Mouse (Mus musculus) lung, embryonic 16.5 days (tissue): ENCODE results near the gene Vasp. TPM values are rescaled to one million over a fixed set of nuclear protein-coding genes. Genes with fewer than 3 reads are reported as not detected.

Experiments used
- ATAC-seq: fragments of 200-750 bp; cut with Nextera tagmentation; 2 replicates; pipeline ENCODE4 v1.8.0; 2017; ENCODE audit warnings: low read depth, mild to moderate bottlenecking, moderate library complexity
- H3K27ac ChIP-seq: fragments of 300-500 bp; sonication (generic); 2 replicates; pipeline ENCODE4 v1.5.1; 2014; ENCODE audit warnings: mild to moderate bottlenecking, control low read depth, low read length
- H3K27me3 ChIP-seq: fragments of 300-500 bp; sonication (generic); 2 replicates; pipeline ENCODE4 v1.6.1; 2014; ENCODE audit warnings: low read depth, low read length, mixed read lengths; ENCODE audit not compliant: control insufficient read depth, insufficient read depth
- H3K36me3 ChIP-seq: fragments of 300-500 bp; sonication (generic); 2 replicates; pipeline ENCODE4 v1.6.1; 2014; ENCODE audit warnings: low read length; ENCODE audit not compliant: control insufficient read depth, insufficient read depth
- H3K4me1 ChIP-seq: fragments of 300-500 bp; sonication (generic); replicated peaks from 2 replicates; pipeline ENCODE4 v1.6.1; 2014; ENCODE audit warnings: low read length, mixed read lengths; ENCODE audit not compliant: control insufficient read depth, insufficient read depth
- H3K4me2 ChIP-seq: fragments of 300-500 bp; sonication (generic); 2 replicates; pipeline ENCODE4 v1.6.1; 2014; ENCODE audit warnings: low read depth, low read length, control low read depth
- H3K4me3 ChIP-seq: fragments of 300-500 bp; sonication (generic); 2 replicates; pipeline ENCODE4 v1.5.1; 2014; ENCODE audit warnings: mild to moderate bottlenecking, low read length, control low read depth
- H3K9ac ChIP-seq: fragments of 300-500 bp; sonication (generic); 2 replicates; pipeline ENCODE4 v1.6.1; 2014; ENCODE audit warnings: low read length, control low read depth
- H3K9me3 ChIP-seq: fragments of 300-500 bp; sonication (generic); 2 replicates; pipeline ENCODE4 v1.6.1; 2016; ENCODE audit warnings: low read length; ENCODE audit not compliant: control insufficient read depth
- WGBS: fragments of 180-500 bp; shearing (Covaris S2); extraction: QIAGEN DNeasy Blood & Tissue Kit; methylation state at CpG from one replicate; pipeline ENCODE4 v1.1.7; 2014; 5-methylcytosine and 5-hydroxymethylcytosine counted together
- polyA plus RNA-seq: library from polyadenylated mRNA; unstranded; fragments of >200 nt; fragmentation: Nextera tagmentation; extraction: Ambion mirVana; gene quantifications from 2 replicates; pipeline ENCODE4 v1.2.1, GENCODE M21; 2015

Vasp gene
- polyA plus RNA-seq, 1 experiment from 2014 or later = 103 TPM

DNA sequence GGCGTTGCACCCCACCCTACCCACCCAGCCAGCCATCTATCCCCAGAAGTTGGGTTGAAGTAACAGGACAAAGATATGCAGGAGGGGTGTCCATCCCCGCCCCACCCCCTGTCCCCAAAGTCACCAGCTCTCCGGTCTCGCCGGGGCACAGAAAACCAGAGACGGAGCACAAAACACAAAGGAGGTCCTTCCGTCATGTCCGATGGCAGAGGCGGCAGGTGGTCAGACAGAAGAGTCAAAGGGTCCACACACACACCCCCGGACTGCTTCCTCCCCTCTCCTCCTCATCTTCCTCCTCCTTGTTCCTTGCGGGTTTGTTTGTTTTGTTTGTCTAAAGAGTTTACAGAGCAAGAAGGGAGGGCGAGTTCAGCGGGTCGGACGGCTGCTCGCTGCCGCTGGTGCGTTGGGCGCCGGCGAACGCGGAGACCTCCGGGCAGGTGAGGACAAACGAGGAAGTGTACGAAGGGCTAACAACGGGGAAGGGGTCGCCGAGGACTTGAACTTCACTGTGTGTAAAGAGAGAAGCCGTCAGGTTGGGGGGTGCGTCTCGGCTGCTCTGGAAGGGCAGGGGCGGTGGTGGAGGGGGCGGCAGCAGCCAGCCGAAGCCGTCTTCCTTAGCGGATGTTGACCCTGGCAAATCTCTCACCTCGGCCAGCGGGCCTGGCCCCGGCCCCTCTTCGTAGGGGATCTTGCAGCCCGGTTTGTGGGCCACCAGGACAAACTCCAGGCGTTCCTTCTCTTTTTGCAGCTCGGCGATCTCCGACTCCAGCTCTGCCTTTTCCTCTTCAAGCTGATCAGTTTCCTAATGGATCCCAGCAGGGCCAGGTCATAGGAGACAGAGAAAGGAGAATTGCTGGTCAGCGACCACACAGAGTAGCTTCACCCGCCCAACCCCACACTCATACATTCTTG lies 33.1 kb upstream of the Vasp start:
- Histone ChIP-seq H3K4me1 (peaks cover 33% of the 10 kb centered on the region), H3K27me3 (peaks cover 58% of the 10 kb centered on the region), H3K9me3 (no peaks in the 10 kb centered on the region), H3K4me2 (peak overlapping the region; percentile 59), H3K9ac (peak overlapping the region; percentile 55; the same call in 1 of the 2 replicates), H3K27ac (no peak overlapping the region), H3K4me3 (peak overlapping the region; percentile 46), H3K36me3 (no peaks in the 10 kb centered on the region)
- 2% methylated on average over 48 of the region's 48 CpGs for WGBS
- no peak for ATAC-seq

GRCm38 (mm10) chr7:19303770-19304169 lies 32.2 kb upstream of the Vasp start:
- peaks cover 58% of the 10 kb centered on the region for H3K27me3 ChIP-seq
- peak overlapping the region; percentile 59 for H3K4me2 ChIP-seq
- no peaks in the 10 kb centered on the region for H3K9me3 ChIP-seq
- peaks cover 27% of the 10 kb centered on the region for H3K4me1 ChIP-seq
- ATAC-seq = 0 out of 2 replicates have a peak, but pooled peaks have one; percentile 12
- under 1% methylated on average over 16 of the region's 16 CpGs for WGBS
- H3K4me3 ChIP-seq = peak overlapping the region; percentile 20; the same call in 1 of the 2 replicates
- no peak overlapping the region for H3K27ac ChIP-seq
- H3K9ac ChIP-seq = peak overlapping the region; percentile 54
- no peaks in the 10 kb centered on the region for H3K36me3 ChIP-seq

- Histone ChIP-seq H3K4me3 (no peak overlapping the region), H3K4me1 (peaks cover 27% of the 10 kb centered on the region), H3K9ac (no peak overlapping the region), H3K36me3 (no peaks in the 10 kb centered on the region), H3K27me3 (peaks cover 58% of the 10 kb centered on the region), H3K4me2 (no peak overlapping the region), H3K9me3 (no peaks in the 10 kb centered on the region), H3K27ac (no peak overlapping the region)
- no peak for ATAC-seq
- WGBS = 72% methylated on average over 12 of the region's 12 CpGs
Measured at GRCm38 (mm10) chr7:19303046-19303305, 31.4 kb upstream of the Vasp start.

GRCm38 (mm10) chr7:19302264-19303045 lies 30.8 kb upstream of the Vasp start:
- no peak overlapping the region for H3K4me2 ChIP-seq
- H3K27me3 ChIP-seq = peaks cover 58% of the 10 kb centered on the region
- H3K36me3 ChIP-seq = no peaks in the 10 kb centered on the region
- no peak for ATAC-seq
- H3K4me3 ChIP-seq = no peak overlapping the region
- H3K4me1 ChIP-seq = peaks cover 22% of the 10 kb centered on the region
- no peak overlapping the region for H3K9ac ChIP-seq
- H3K9me3 ChIP-seq = no peaks in the 10 kb centered on the region
- WGBS = 49% methylated on average over 13 of the region's 13 CpGs
- H3K27ac ChIP-seq = no peak overlapping the region

GRCm38 (mm10) chr7:19301461-19302263 lies 30.0 kb upstream of the Vasp start:
- no peaks in the 10 kb centered on the region for H3K36me3 ChIP-seq
- H3K27me3 ChIP-seq = peaks cover 51% of the 10 kb centered on the region
- no peak overlapping the region for H3K27ac ChIP-seq
- WGBS = 14% methylated on average over 16 of the region's 16 CpGs
- no peak for ATAC-seq
- H3K4me2 ChIP-seq = peak overlapping the region; percentile 51
- peak overlapping the region; percentile 39; the same call in 1 of the 2 replicates for H3K9ac ChIP-seq
- H3K4me1 ChIP-seq = peaks cover 22% of the 10 kb centered on the region
- peak overlapping the region; percentile 27 for H3K4me3 ChIP-seq
- H3K9me3 ChIP-seq = no peaks in the 10 kb centered on the region

DNA sequence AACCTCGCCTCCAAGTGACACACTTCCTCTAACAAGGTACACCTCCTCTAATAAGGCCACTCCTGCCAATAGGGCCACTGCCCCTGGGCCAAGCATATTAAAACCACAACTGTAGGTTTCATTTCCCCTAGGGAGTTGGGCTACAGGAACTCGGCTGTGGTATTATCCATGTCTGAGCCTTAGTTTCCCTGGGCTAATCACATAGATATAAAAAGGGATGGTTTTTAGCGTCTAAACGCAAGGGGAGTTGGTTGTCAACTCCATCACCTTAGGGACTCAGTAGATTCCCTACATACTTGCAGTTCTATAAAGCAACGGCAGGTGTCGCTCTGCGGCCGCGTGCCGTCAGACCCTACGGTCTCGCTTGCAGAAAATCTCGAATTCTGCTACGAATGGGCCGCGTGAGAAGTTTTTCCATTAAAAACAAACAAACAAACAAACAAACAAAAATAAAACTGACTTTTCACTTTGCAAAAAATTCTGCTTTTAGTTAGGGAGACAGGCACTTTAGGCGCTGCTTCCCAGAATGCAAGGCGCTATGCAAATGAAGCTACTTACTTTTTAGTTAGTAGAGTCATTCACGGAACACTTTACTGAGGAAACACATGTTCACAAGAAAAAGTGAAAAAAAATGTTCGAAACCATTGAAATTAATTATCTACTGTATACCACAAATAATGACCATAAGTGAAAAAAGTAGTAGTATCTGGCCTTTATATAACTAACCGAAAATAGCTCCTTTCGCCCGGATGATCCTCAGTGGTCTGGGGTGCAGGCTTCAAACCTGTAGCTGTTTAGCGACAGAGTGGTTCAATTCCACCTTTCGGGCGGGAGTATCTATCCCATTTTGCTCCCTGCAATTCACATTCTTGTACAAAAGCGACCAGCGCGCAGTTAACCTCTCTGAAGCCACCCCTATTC lies 29.1 kb upstream of the Vasp start:
- Histone ChIP-seq H3K9ac (peak overlapping the region; percentile 44; the same call in 1 of the 2 replicates), H3K4me3 (peak overlapping the region; percentile 53), H3K9me3 (no peaks in the 10 kb centered on the region), H3K4me2 (peak overlapping the region; percentile 51), H3K4me1 (peaks cover 22% of the 10 kb centered on the region), H3K27me3 (peaks cover 42% of the 10 kb centered on the region), H3K36me3 (no peaks in the 10 kb centered on the region), H3K27ac (no peak overlapping the region)
- under 1% methylated on average over 29 of the region's 29 CpGs for WGBS
- ATAC-seq = peak; percentile 87

- Histone ChIP-seq H3K9ac (no peak overlapping the region), H3K36me3 (no peaks in the 10 kb centered on the region), H3K27ac (no peak overlapping the region), H3K4me2 (no peak overlapping the region), H3K27me3 (peaks cover 26% of the 10 kb centered on the region), H3K4me3 (no peak overlapping the region), H3K4me1 (peaks cover 13% of the 10 kb centered on the region), H3K9me3 (no peaks in the 10 kb centered on the region)
- 24% methylated on average over 3 of the region's 3 CpGs for WGBS
- no peak for ATAC-seq
Measured at GRCm38 (mm10) chr7:19299194-19299593, 27.6 kb upstream of the Vasp start.

GRCm38 (mm10) chr7:19297794-19298193 lies 26.2 kb upstream of the Vasp start:
- no peaks in the 10 kb centered on the region for H3K9me3 ChIP-seq
- no peak for ATAC-seq
- no peak overlapping the region for H3K4me3 ChIP-seq
- peaks cover 6% of the 10 kb centered on the region for H3K4me1 ChIP-seq
- H3K27me3 ChIP-seq = peaks cover 13% of the 10 kb centered on the region
- no peak overlapping the region for H3K27ac ChIP-seq
- no peak overlapping the region for H3K4me2 ChIP-seq
- 88% methylated on average over 5 of the region's 5 CpGs for WGBS
- no peaks in the 10 kb centered on the region for H3K36me3 ChIP-seq
- H3K9ac ChIP-seq = no peak overlapping the region
